Mouse (Mus musculus) adrenal gland, adult 18-20 months (tissue): ENCODE measurements around the gene Cd68. TPM values are rescaled to one million over a fixed set of nuclear protein-coding genes. Genes with fewer than 3 reads are reported as not detected.
"Not testable (repeated sequence)": the region's sequence is repeated elsewhere in the genome, so short reads cannot be mapped to it uniquely, and the experiment has no call there.

Source experiments
- DNase-seq, 2 experiments: peaks; one replicate each; pipeline ENCODE4 v3.0.0; 2021 to 2022; ENCODE audit warnings: low spot score in 2 of 2
- long read RNA-seq, 2 experiments: library from polyadenylated mRNA; stranded (forward); transcript quantifications; one replicate each; pipeline ENCODE4 v2.0.0; 2021
- total RNA-seq, 2 experiments: library from RNA; stranded (reverse); gene quantifications; 1 replicate in 1 of 2; 2 replicates in 1 of 2; pipeline ENCODE4 v1.2.3; 2021

The Cd68 gene
- total RNA-seq = 10 to 100 TPM; 20.5 to 36.7 TPM
- long read RNA-seq, experiment 1, transcript Cd68-201 (6 exons, 1,230 nt) = major isoform, 14 of 16 reads
- long read RNA-seq, experiment 1, partial matches to known transcripts = 1 of 16 reads
- long read RNA-seq, experiment 1, other reads (novel, unspliced or antisense) = 1 of 16 reads
- long read RNA-seq, experiment 2, transcript Cd68-201 (6 exons, 1,230 nt) = major isoform, 6 of 9 reads
- long read RNA-seq, experiment 2, partial matches to known transcripts = 3 of 9 reads
- long read RNA-seq, experiment 2, other reads (novel, unspliced or antisense) = 0 of 9 reads

GRCm38 (mm10) chr11:69665961-69666664 is at the start of gene Cd68:
Gene Cd68 (minus strand): TSS chr11:69666153.
- DNase-seq = no peak

- peak; percentile 48 to 63 for DNase-seq
These were observed 49.5 kb upstream of the Cd68 start for GRCm38 (mm10) chr11:69715482-69715881.

GRCm38 (mm10) chr11:69714636-69715329 is 48.8 kb upstream of the Cd68 start:
- no peak for DNase-seq

- no peak for DNase-seq
These were observed 47.2 kb upstream of the Cd68 start for GRCm38 (mm10) chr11:69712954-69713672.

GRCm38 (mm10) chr11:69711082-69711481 is 45.1 kb upstream of the Cd68 start:
- DNase-seq = no peak

- DNase-seq = no peak
These were observed 44.5 kb upstream of the Cd68 start for GRCm38 (mm10) chr11:69710470-69710869.

- DNase-seq = no peak
These were observed 43.8 kb upstream of the Cd68 start for GRCm38 (mm10) chr11:69709554-69710446.

GRCm38 (mm10) chr11:69708614-69709265 is 42.8 kb upstream of the Cd68 start:
- DNase-seq = no peak

GRCm38 (mm10) chr11:69707873-69708381 is 42.0 kb upstream of the Cd68 start:
- DNase-seq = no peak

- no peak for DNase-seq
These were observed 41.5 kb upstream of the Cd68 start for GRCm38 (mm10) chr11:69707480-69707847.

GRCm38 (mm10) chr11:69706775-69707479 is 41.0 kb upstream of the Cd68 start:
- DNase-seq = peak; percentile 50 to 57

- DNase-seq = no peak
These were observed 38.7 kb upstream of the Cd68 start for GRCm38 (mm10) chr11:69704613-69705010.

- DNase-seq = no peak
These were observed 38.1 kb upstream of the Cd68 start for GRCm38 (mm10) chr11:69703814-69704612.

- DNase-seq = not testable (repeated sequence)
These were observed 37.4 kb upstream of the Cd68 start for GRCm38 (mm10) chr11:69703381-69703780.

GRCm38 (mm10) chr11:69702886-69703285 is 36.9 kb upstream of the Cd68 start:
- DNase-seq = not testable (repeated sequence)

- DNase-seq = no peak
These were observed 33.6 kb upstream of the Cd68 start for GRCm38 (mm10) chr11:69699595-69699994.

- no peak for DNase-seq
These were observed 32.6 kb upstream of the Cd68 start for GRCm38 (mm10) chr11:69698574-69698973.

GRCm38 (mm10) chr11:69697396-69697795 is 31.4 kb upstream of the Cd68 start:
- no peak for DNase-seq
